Mouse (Mus musculus): ENCODE measurements around the gene Tcf7l1.
A peak's percentile ranks its signal among the peaks of the same experiment; 100 is the strongest.

Gene Tcf7l1

DNA sequence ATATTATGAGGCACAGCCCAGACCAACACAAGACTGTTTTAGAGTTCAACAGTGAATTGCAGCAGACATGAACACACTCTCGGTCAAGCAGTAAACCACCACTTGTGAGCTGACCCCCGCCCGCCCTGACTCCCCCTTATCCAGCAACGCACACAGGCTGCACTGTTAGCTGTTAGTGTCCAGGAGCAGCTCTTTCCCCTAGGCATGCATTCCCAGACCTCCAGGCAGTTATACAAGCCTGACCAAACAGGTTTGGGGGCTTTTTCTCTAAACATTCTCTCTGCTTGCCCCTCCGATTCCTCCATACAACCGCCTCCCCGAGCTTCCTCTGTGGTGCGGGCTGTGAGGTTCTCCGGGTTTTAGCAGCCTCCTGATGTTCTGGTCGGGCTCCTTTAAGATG lies 112.0 kb downstream of the Tcf7l1 start:
- no peak for DNase-seq (ENCODE audit: extremely low read depth, insufficient read length, low spot score)

- DNase-seq (ENCODE audit: extremely low read depth, insufficient read length, low spot score) = no peak
These were observed 112.7 kb downstream of the Tcf7l1 start for GRCm38 (mm10) chr6:72676376-72676775.

DNA sequence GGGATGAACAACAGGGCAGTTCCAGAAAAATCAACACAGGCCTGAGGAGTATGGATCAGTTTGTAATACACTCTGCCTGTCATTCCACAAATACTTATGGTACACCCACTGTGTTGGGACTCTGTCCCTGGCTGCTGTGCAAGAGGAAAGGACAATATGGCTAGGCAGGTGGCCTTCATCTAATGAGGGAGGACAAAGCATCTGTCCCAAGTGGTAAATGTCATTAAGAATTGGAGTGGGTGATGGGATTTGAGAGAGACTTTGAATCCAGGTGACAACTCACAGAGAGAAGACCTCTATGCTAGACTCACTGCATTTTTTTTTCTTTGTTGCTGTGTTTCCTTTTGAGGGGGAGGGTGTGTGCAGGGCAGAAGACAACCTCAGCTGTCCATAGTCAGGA lies 115.3 kb downstream of the Tcf7l1 start:
- DNase-seq (ENCODE audit: extremely low read depth, insufficient read length, low spot score) = no peak

DNA sequence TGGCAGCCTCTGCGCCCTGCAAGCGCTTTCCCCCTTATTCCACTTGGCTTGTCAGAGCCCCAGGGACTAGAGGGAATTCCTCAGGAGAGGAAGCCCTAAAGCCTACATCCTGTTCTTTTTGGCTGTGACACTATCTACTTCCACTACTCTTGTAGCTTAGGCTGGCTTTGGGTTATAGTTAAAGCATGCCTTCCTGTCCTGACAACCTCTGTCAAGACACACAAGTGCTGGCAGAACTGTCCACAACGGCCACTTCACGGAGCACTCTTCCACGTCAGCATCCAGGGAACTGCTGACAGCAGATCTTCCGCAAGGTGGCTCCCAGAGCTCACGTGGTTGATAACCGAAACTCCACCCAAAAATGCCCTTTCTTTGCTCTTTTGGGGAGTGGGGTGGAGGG lies 117.9 kb downstream of the Tcf7l1 start:
- DNase-seq (ENCODE audit: extremely low read depth, insufficient read length, low spot score) = no peak

- DNase-seq (ENCODE audit: extremely low read depth, insufficient read length, low spot score) = no peak
These were observed 122.0 kb downstream of the Tcf7l1 start for GRCm38 (mm10) chr6:72667021-72667420.

GRCm38 (mm10) chr6:72664290-72664689 lies 124.8 kb downstream of the Tcf7l1 start:
- DNase-seq (ENCODE audit: extremely low read depth, insufficient read length, low spot score) = no peak

- no peak for DNase-seq (ENCODE audit: extremely low read depth, insufficient read length, low spot score)
These were observed 126.1 kb downstream of the Tcf7l1 start for GRCm38 (mm10) chr6:72663000-72663399.

GRCm38 (mm10) chr6:72660391-72660720 lies 128.7 kb downstream of the Tcf7l1 start:
- DNase-seq (ENCODE audit: extremely low read depth, insufficient read length, low spot score) = no peak

- DNase-seq (ENCODE audit: extremely low read depth, insufficient read length, low spot score) = peak; percentile 73
These were observed 129.2 kb downstream of the Tcf7l1 start for GRCm38 (mm10) chr6:72659717-72660390.

- no peak for DNase-seq (ENCODE audit: extremely low read depth, insufficient read length, low spot score)
These were observed 131.0 kb downstream of the Tcf7l1 start for GRCm38 (mm10) chr6:72658006-72658405.

- no peak for DNase-seq (ENCODE audit: extremely low read depth, insufficient read length, low spot score)
These were observed 133.0 kb downstream of the Tcf7l1 start for GRCm38 (mm10) chr6:72656053-72656442.

- DNase-seq (ENCODE audit: extremely low read depth, insufficient read length, low spot score) = no peak
These were observed 133.6 kb downstream of the Tcf7l1 start for GRCm38 (mm10) chr6:72655309-72656052.

DNA sequence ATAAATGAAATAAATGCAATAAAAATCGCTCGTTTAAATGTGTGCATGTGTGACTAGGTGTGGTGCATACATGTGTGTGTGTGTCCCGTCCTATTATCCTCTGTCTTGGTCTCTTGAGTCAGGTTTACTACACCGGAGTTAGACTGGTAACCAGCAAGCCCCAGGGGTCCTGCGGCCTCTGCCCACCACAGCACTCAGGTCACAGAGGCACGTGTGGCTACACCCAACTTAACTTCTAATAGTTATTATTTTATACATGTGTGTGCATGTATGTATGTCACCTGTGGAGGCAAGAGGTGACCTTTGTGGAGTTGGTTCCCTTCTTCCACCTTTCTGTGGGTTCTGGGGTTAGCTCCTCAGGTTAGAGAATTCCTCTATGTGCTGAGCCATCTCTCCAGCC lies 134.7 kb downstream of the Tcf7l1 start:
- DNase-seq (ENCODE audit: extremely low read depth, insufficient read length, low spot score) = no peak

- DNase-seq (ENCODE audit: extremely low read depth, insufficient read length, low spot score) = no peak
These were observed 135.6 kb downstream of the Tcf7l1 start for GRCm38 (mm10) chr6:72653419-72653818.

GRCm38 (mm10) chr6:72650338-72650851 lies 138.7 kb downstream of the Tcf7l1 start:
- DNase-seq (ENCODE audit: extremely low read depth, insufficient read length, low spot score) = no peak

- no peak for DNase-seq (ENCODE audit: extremely low read depth, insufficient read length, low spot score)
These were observed 141.0 kb downstream of the Tcf7l1 start for GRCm38 (mm10) chr6:72648002-72648595.

GRCm38 (mm10) chr6:72647383-72647820 lies 141.7 kb downstream of the Tcf7l1 start:
- no peak for DNase-seq (ENCODE audit: extremely low read depth, insufficient read length, low spot score)

DNA sequence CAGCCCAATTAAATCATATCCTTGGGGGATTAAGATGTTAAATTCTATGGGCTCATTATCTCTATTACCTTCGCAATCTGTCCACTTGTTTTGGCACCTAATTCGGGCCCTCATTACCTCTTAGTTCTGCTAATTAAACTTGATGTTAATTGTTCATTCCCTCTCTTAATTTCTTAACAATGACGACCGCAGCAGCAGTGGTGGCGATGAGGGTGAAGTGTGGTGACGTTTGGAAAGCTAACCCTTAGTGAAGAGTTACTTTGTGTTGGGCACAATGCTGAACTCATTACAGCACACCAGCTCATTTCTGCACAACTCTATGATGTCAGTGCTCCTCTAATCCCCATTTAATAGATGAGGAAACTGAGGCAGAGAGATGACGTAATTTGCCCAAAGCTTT lies 143.7 kb downstream of the Tcf7l1 start:
- no peak for DNase-seq (ENCODE audit: extremely low read depth, insufficient read length, low spot score)

DNA sequence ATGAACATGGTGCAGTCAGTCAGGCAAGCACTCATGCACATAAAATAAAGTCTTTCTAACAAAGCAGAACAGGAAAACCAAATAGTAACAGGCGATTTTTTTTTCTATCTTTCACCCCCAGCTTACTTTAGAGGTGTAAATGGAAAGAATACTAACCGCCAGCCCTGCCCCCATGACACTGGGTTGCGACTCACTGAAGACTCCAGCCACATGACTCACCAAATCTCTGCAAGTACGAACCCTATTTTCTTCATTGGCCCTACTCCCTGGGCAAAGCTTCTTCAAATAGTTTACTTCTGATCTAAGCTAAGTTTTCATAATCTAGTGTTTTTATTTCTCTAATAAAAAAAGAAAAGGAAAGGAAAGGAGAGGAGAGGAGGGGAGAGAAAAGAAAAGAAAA lies 144.5 kb downstream of the Tcf7l1 start:
- no peak for DNase-seq (ENCODE audit: extremely low read depth, insufficient read length, low spot score)

GRCm38 (mm10) chr6:72641218-72641954 lies 147.7 kb downstream of the Tcf7l1 start:
- DNase-seq (ENCODE audit: extremely low read depth, insufficient read length, low spot score) = no peak

GRCm38 (mm10) chr6:72636940-72637339 lies 152.1 kb downstream of the Tcf7l1 start:
- DNase-seq (ENCODE audit: extremely low read depth, insufficient read length, low spot score) = no peak

All from 3134 (cell line).